Mouse (Mus musculus): ENCODE results near the gene Cdk14. TPM values are rescaled to one million over a fixed set of nuclear protein-coding genes. Genes with fewer than 3 reads are reported as not detected.

The Cdk14 gene
- polyA plus RNA-seq, 1 experiment from 2014 or later, result 15.5 TPM

GRCm38 (mm10) chr5:5039700-5040284 is 380.3 kb downstream of the Cdk14 start:
- H3K79me2 ChIP-seq (ENCODE audit: inconsistent target), result no peaks in the 10 kb centered on the region
- H3K4me3 ChIP-seq (ENCODE audit: inconsistent target), result no peak overlapping the region
- H3K27ac ChIP-seq, result no peak overlapping the region
- no peaks in the 10 kb centered on the region for H3K36me3 ChIP-seq (ENCODE audit: inconsistent target)
- 63% methylated on average over 4 of the region's 4 CpGs for WGBS (ENCODE audit: missing documents)

DNA sequence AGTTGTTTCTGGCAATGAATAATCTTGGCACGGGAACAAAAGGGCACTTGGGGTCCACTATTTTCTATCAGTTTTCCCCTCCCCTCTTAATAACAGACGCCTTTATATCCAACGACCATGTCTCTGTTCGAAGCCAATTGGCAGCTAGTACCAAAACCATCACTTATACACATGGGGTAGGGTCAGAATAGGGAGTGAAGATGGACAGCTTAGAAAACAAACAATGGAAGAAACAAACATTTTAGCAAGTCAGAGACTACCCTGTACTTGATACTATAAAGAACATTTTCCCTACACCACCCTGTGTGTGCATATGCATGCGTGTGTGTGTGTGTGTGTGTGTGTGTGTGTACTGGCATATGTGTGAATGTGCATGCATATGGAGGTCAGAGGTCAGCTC is 386.7 kb downstream of the Cdk14 start:
- H3K36me3 ChIP-seq (ENCODE audit: inconsistent target), result no peaks in the 10 kb centered on the region
- no peak overlapping the region for H3K4me3 ChIP-seq (ENCODE audit: inconsistent target)
- H3K79me2 ChIP-seq (ENCODE audit: inconsistent target), result no peaks in the 10 kb centered on the region
- 99% methylated on average over 4 of the region's 5 CpGs for WGBS (ENCODE audit: missing documents)
- H3K27ac ChIP-seq, result no peak overlapping the region

DNA sequence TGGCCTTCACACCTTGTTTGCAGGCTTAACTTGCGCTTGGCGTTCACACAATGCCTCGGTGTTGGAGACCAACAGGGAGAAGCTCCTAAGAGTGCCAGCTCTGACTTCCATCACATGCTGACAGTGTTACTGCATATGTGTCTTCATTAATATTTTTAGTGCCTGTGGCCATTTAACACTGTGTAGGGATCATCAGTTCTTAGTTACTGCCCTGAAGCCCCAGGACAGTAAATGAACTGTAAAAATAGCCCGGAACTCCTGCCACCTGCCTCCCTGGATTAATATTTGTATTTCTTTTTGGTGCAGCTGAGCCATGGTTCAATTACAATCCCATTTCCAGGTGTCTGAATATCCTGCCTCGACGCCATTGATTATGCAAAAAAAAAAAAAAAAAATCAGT is 387.3 kb downstream of the Cdk14 start:
- 93% methylated on average over 6 of the region's 6 CpGs for WGBS (ENCODE audit: missing documents)
- no peaks in the 10 kb centered on the region for H3K36me3 ChIP-seq (ENCODE audit: inconsistent target)
- no peak overlapping the region for H3K27ac ChIP-seq
- no peaks in the 10 kb centered on the region for H3K79me2 ChIP-seq (ENCODE audit: inconsistent target)
- no peak overlapping the region for H3K4me3 ChIP-seq (ENCODE audit: inconsistent target)

DNA sequence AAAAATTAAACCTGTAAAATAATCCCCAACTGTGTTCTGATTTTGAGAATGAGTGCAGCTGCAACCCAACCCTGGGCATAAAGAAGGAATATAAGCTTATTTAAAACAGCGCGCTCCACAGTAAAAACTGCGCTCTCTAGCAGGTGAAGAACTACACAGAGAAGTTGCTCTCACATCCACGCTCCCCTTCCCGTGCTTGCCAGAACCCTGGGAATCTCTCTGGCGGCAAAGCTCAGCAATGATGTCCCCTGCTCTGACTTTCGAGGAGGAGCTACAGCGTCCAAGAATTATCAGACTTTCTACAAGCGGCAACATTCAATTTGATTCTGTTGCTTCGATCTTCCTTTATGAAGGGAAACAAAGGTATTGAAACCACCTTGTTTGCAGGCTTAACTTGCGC is 387.7 kb downstream of the Cdk14 start:
- 97% methylated on average over 11 of the region's 11 CpGs for WGBS (ENCODE audit: missing documents)
- H3K4me3 ChIP-seq (ENCODE audit: inconsistent target), result no peak overlapping the region
- H3K36me3 ChIP-seq (ENCODE audit: inconsistent target), result no peaks in the 10 kb centered on the region

DNA sequence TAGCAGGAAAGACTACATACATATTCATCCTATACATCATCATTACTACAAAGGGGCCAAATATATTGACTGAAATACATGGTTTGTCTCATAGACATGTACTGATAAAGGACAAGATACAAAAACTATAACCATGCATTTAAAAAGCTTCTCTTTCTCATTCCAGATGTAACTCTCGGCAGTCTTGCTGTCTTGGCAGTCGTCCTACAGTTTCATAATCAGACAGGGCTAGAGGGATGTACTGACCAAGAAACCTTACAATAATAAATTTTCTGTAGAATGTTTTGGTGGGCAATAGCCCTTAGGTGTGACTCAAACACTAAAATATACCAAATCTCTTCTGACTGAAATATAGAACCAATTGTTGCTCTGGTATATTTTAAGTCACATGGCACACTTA is 389.7 kb downstream of the Cdk14 start:
- 81% methylated on average over 2 of the region's 2 CpGs for WGBS (ENCODE audit: missing documents)
- Histone ChIP-seq H3K36me3 (ENCODE audit: inconsistent target) (no peaks in the 10 kb centered on the region), H3K79me2 (ENCODE audit: inconsistent target) (no peaks in the 10 kb centered on the region), H3K4me3 (ENCODE audit: inconsistent target) (no peak overlapping the region), H3K27ac (no peak overlapping the region)

More for the DNA sequence above, 387.7 kb downstream of the Cdk14 start:
- Histone ChIP-seq H3K79me2 (ENCODE audit: inconsistent target) (no peaks in the 10 kb centered on the region), H3K27ac (no peak overlapping the region)

- H3K36me3 ChIP-seq (ENCODE audit: inconsistent target), result no peaks in the 10 kb centered on the region
- WGBS (ENCODE audit: missing documents), result 85% methylated on average over 3 of the region's 3 CpGs
- no peak overlapping the region for H3K27ac ChIP-seq
- no peaks in the 10 kb centered on the region for H3K79me2 ChIP-seq (ENCODE audit: inconsistent target)
- no peak overlapping the region for H3K4me3 ChIP-seq (ENCODE audit: inconsistent target)
These were observed 401.2 kb downstream of the Cdk14 start for GRCm38 (mm10) chr5:5018959-5019358.

- Histone ChIP-seq H3K4me3 (ENCODE audit: inconsistent target) (no peak overlapping the region), H3K27ac (no peak overlapping the region), H3K36me3 (ENCODE audit: inconsistent target) (no peaks in the 10 kb centered on the region), H3K79me2 (ENCODE audit: inconsistent target) (no peaks in the 10 kb centered on the region)
- 87% methylated on average over 2 of the region's 2 CpGs for WGBS (ENCODE audit: missing documents)
These were observed 401.9 kb downstream of the Cdk14 start for GRCm38 (mm10) chr5:5018242-5018641.

- 96% methylated on average over 3 of the region's 3 CpGs for WGBS (ENCODE audit: missing documents)
- H3K27ac ChIP-seq, result no peak overlapping the region
These were observed 406.3 kb downstream of the Cdk14 start for GRCm38 (mm10) chr5:5013783-5014182.

GRCm38 (mm10) chr5:5012521-5013346 is 407.4 kb downstream of the Cdk14 start:
- Histone ChIP-seq H3K79me2 (ENCODE audit: inconsistent target) (no peaks in the 10 kb centered on the region), H3K4me3 (ENCODE audit: inconsistent target) (no peak overlapping the region), H3K36me3 (ENCODE audit: inconsistent target) (no peaks in the 10 kb centered on the region), H3K27ac (no peak overlapping the region)
- 92% methylated on average over 7 of the region's 7 CpGs for WGBS (ENCODE audit: missing documents)

More at GRCm38 (mm10) chr5:5013783-5014182, 406.3 kb downstream of the Cdk14 start:
- H3K79me2 ChIP-seq (ENCODE audit: inconsistent target), result no peaks in the 10 kb centered on the region
- no peak overlapping the region for H3K4me3 ChIP-seq (ENCODE audit: inconsistent target)
- H3K36me3 ChIP-seq (ENCODE audit: inconsistent target), result no peaks in the 10 kb centered on the region

GRCm38 (mm10) chr5:5008153-5008745 is 411.9 kb downstream of the Cdk14 start:
- WGBS (ENCODE audit: missing documents), result 92% methylated on average over 4 of the region's 4 CpGs
- no peak overlapping the region for H3K27ac ChIP-seq
- H3K79me2 ChIP-seq (ENCODE audit: inconsistent target), result no peaks in the 10 kb centered on the region
- no peak overlapping the region for H3K4me3 ChIP-seq (ENCODE audit: inconsistent target)
- H3K36me3 ChIP-seq (ENCODE audit: inconsistent target), result no peaks in the 10 kb centered on the region

GRCm38 (mm10) chr5:5007489-5008152 is 412.5 kb downstream of the Cdk14 start:
- Histone ChIP-seq H3K79me2 (ENCODE audit: inconsistent target) (no peaks in the 10 kb centered on the region), H3K27ac (no peak overlapping the region), H3K36me3 (ENCODE audit: inconsistent target) (no peaks in the 10 kb centered on the region), H3K4me3 (ENCODE audit: inconsistent target) (no peak overlapping the region)
- 92% methylated on average over 12 of the region's 15 CpGs for WGBS (ENCODE audit: missing documents)

- Histone ChIP-seq H3K4me3 (ENCODE audit: inconsistent target) (no peak overlapping the region), H3K79me2 (ENCODE audit: inconsistent target) (no peaks in the 10 kb centered on the region), H3K27ac (no peak overlapping the region), H3K36me3 (ENCODE audit: inconsistent target) (no peaks in the 10 kb centered on the region)
- 100% methylated on average over 1 of the region's 1 CpGs for WGBS (ENCODE audit: missing documents)
These were observed 414.5 kb downstream of the Cdk14 start for GRCm38 (mm10) chr5:5005633-5006032.

DNA sequence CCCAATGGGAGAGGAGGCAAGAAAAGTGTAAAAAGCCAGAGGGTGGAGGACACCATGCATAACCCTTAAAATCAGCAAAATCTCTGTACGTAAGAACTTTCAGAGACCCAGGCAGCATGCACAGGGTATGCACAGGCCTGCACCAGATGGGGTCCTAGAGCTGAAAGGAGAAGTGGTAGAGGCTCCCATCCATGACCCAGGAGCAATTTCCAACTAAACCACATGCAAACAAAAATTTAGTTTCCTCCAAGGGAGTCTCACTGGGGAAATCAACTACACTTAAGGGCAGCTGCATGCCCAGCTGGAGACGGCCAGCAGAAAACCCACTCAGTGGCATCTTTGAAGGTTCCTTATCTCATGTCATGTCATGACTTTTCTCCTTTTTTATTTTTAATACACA is 415.4 kb downstream of the Cdk14 start:
- Histone ChIP-seq H3K36me3 (ENCODE audit: inconsistent target) (no peaks in the 10 kb centered on the region), H3K79me2 (ENCODE audit: inconsistent target) (no peaks in the 10 kb centered on the region), H3K27ac (no peak overlapping the region), H3K4me3 (ENCODE audit: inconsistent target) (no peak overlapping the region)
- WGBS (ENCODE audit: missing documents), result 100% methylated on average over 2 of the region's 2 CpGs

GRCm38 (mm10) chr5:4993192-4993601 is 426.9 kb downstream of the Cdk14 start:
- Histone ChIP-seq H3K36me3 (ENCODE audit: inconsistent target) (no peaks in the 10 kb centered on the region), H3K79me2 (ENCODE audit: inconsistent target) (no peaks in the 10 kb centered on the region), H3K4me3 (ENCODE audit: inconsistent target) (no peak overlapping the region), H3K27ac (no peak overlapping the region)
- WGBS (ENCODE audit: missing documents), result 91% methylated on average over 4 of the region's 4 CpGs

- Histone ChIP-seq H3K79me2 (ENCODE audit: inconsistent target) (no peaks in the 10 kb centered on the region), H3K27ac (no peak overlapping the region), H3K36me3 (ENCODE audit: inconsistent target) (no peaks in the 10 kb centered on the region), H3K4me3 (ENCODE audit: inconsistent target) (no peak overlapping the region)
- 91% methylated on average over 2 of the region's 2 CpGs for WGBS (ENCODE audit: missing documents)
These were observed 429.1 kb downstream of the Cdk14 start for GRCm38 (mm10) chr5:4991023-4991422.
